Mouse (Mus musculus) cerebellum, adult 8-10 months (tissue): Measurements from ENCODE around the gene Uggt1.

Experiments
- DNase-seq: peaks from one replicate; pipeline ENCODE4 v3.0.0; 2022

The Uggt1 gene

DNA sequence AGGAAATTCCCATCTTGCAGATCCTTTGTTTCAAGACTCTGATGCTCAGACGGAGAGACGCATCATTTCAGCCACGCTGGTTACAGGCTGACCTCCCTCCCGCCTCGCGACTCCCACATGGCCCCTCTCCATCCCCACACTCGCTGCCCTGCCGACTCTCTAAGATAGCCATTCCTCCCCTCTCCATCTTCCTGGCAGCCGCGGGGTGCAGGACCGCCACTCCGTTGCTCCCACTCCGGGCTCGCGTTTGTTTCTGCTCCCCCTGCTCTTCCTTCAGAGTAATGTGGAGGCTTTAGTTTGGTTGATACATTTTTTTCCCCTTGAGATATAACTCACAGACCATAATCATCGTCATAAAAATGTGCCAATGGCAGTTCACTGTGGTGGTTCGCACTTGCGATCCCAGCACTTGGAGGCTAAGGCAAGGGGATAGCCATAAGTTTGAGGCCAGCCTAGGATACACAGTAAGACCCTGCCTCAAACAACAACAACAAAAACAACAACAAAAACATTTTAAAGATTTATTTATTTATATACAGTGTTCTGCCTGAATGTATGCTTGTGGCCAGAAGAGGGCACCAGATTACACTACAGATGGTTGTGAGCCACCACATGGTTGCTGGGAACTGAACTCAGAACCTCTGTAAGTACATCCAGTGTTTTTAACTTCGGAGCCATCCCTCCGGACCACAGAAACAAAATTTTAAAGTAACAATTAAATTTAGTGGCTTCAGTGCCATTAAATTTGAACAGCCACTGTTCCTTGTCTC lies 11.5 kb upstream of the Uggt1 start:
- DNase-seq: no peak

GRCm38 (mm10) chr1:36254635-36255360 lies 10.3 kb upstream of the Uggt1 start:
- peak; percentile 70 for DNase-seq

GRCm38 (mm10) chr1:36252791-36253190 lies 8.3 kb upstream of the Uggt1 start:
- peak; percentile 74 for DNase-seq

DNA sequence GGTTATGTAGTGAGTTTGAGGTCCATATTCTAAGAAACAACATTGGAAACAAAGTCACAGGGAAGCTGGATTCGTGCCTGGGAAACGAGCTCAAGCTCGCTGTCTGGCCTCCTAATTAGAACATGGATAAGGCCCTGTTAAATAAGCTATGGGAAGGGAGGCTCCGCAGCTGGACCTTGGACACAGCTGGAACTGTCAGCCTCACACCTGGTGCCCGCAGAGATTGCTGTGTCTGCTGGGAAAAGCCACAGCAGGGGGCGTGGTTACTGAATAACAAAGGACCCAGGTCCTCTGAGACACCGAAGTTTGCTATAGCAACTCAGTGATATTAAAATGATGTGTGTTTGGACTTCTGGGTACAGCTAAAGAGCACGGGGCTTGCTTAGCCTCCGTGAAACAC lies 6.9 kb upstream of the Uggt1 start:
- no peak for DNase-seq

DNA sequence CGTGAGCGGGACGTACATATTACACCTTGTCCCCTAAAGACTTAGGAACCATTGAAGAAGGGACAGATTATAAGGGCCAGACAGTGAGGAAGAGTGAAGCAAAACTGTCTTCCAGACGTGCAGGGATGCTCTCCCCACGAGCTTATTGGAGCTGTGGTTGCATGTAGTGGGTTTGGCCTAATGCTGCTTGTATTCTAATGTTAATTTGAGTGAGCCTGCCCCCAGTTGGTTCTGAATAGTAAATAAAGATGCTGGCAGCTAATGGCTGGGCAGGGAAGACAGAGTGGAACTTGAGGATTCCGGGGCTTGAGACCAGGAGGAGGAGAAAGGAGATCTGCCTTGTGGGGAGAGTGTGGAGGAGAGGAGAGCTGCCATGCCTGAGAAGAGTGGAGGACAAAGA lies 2.2 kb upstream of the Uggt1 start:
- no peak for DNase-seq

GRCm38 (mm10) chr1:36244828-36245215 lies 302 bp upstream of the Uggt1 start:
- DNase-seq: no peak

DNA sequence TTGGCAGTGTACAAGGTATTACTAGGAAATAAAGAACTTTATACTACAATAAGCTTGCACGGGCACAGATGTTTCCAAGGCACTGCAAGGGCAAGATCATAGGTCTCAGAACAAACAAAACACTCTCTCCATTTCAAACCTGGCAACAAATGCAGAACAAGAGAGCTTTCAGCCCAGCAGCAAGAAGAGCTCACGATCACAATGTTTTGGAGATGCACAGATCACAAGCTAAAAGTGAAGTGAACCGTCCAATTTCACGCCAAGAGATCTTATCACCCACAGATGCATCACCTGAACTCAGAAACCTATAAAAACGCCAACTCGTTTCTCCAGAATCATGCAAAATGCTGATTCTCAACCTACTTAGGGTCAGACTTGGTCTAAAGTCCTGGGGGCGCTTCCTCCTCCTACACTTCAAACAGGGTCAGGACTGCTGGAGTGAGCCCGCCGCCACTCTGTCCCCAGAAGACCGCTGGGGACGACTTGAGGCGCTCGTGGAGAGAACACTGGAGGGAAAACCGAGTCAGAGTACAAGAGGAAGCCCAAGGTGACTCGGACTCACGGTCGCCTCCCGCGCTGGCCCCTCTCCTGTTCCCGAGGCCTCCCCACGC lies 968 bp downstream of the Uggt1 start:
- DNase-seq: no peak

DNA sequence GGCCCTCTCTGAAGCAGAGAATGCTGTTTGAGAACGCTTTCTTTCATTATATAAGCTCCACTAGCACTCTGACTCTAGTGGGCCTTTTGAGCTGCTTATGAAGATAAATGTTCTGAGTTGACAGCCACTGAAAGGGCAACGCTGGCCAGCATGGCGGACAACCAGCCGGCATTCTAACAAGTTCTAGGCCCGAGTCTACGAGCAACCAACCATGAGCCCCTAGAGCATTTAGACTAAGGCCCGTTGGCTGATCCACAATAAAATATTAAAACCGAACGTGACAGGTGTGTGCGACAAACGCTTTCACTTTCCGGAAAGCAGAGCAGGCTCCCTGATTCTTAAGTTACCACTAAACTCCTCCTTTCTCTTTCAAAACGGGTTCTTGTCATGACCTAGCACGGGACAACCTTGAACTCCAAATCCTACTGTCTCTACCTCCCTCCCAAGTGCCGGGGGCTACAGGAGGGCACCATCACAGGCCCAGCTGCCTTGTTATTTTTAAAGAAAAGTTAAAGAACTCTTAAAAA lies 2.6 kb downstream of the Uggt1 start:
- DNase-seq: no peak

GRCm38 (mm10) chr1:36240176-36240575 lies 4.3 kb downstream of the Uggt1 start:
- no peak for DNase-seq

GRCm38 (mm10) chr1:36239396-36239795 lies 5.1 kb downstream of the Uggt1 start:
- no peak for DNase-seq

DNA sequence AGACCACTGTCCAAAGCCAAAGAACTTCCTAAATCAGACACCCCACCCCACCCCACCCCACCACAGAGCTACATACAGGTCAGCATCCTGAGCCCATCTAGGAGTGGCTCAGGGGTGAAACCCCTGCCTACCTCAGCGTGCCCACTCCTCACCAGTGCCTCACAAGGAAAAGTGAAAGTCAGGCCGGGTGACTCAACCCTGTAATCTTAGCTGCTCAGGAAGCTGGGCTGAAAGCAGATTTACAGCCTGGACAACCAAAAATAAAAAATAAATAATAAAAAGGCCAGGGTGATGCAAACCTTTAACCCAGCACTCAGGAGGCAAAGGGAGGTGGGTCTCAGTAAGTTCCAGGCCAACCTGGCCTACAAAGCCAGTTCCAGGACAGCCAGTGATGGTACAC lies 8.7 kb downstream of the Uggt1 start:
- DNase-seq: no peak

- no peak for DNase-seq
These were observed 9.4 kb downstream of the Uggt1 start for GRCm38 (mm10) chr1:36235057-36235639.

- DNase-seq: no peak
These were observed 11.3 kb downstream of the Uggt1 start for GRCm38 (mm10) chr1:36233218-36233617.

GRCm38 (mm10) chr1:36230919-36231705 lies 13.4 kb downstream of the Uggt1 start:
- DNase-seq: no peak

- no peak for DNase-seq
These were observed 16.1 kb downstream of the Uggt1 start for GRCm38 (mm10) chr1:36228461-36228860.

- no peak for DNase-seq
These were observed 19.9 kb downstream of the Uggt1 start for GRCm38 (mm10) chr1:36224648-36225047.

DNA sequence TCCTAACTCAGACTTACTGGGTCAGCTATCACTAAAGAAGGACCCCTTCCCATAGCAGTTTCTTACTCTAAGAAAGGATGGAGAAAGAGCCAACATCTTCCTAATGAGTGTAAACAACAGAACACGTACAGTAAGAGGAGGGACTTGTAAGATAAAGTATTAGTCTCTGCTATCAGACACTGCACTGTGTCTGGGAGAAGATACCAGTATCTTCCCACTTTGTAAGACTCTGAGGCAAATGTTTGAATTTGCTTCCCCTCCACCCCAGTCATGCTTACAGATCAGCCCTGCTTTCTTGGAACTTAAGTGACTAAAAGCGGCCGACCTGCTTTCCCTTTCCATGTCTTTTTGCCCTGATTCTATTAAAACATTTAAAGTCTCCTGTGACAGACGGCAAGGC lies 30.2 kb downstream of the Uggt1 start:
- no peak for DNase-seq

DNA sequence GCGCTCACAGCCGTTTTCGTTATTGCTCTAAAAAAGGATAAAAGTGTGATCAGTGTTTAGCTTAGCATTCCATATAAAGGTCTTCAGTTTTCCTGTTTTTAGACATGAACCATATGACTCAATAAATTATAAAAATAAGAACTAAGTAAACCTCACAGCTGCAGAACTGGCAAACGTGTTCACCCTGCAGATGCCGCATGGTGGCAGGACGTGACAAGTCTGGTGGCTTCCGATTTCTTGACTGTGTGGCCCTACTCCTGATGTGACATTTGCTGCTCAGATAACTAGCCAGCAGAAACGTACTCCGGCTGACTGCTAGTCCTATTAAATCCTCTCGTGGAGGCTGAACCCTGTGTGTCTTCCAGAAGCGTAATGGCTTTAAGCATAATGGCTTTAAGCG lies 42.8 kb downstream of the Uggt1 start:
- no peak for DNase-seq

- DNase-seq: no peak
These were observed 50.0 kb downstream of the Uggt1 start for GRCm38 (mm10) chr1:36194482-36194881.

- no peak for DNase-seq
These were observed 52.6 kb downstream of the Uggt1 start for GRCm38 (mm10) chr1:36191966-36192365.

DNA sequence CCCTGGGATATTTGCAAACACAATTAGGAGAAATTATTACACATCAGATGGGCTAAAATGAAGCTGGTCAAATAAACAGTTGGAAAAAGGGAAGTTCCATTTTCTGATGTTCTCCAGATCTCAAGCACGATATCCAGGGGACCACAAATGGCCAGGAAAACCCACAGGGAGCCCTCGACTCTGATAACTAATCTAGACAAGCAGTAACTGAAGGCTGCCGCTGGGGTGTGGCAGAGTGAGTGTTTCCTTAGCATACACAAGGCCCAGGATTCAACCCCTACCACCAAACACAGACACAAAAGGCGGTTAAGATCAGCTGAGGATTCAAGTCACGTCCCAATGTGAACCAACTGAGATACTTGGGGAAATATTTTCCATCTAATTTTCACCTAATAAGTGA lies 64.5 kb downstream of the Uggt1 start:
- no peak for DNase-seq

DNA sequence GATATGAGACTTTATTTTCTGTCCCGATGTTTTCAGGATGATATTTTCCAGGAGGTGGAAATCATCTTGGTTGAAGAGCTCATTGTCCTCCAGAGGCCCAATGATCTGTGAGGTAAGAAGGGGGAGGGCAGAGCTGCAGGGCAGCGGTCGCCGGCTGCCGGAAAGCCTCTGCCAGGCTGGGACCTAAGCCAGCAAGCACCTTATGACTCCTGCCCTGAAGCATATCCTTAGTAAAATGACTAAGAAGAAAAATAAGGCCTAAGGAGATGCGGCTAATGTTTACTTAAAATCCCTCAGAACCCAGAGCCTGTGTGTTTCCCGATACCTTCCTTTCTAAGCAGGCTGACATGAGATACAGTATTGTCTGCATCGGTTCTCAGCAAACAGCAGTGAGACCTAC lies 71.1 kb downstream of the Uggt1 start:
- DNase-seq: no peak

GRCm38 (mm10) chr1:36172941-36173340 lies 71.6 kb downstream of the Uggt1 start:
- DNase-seq: no peak
